ENCODE assay signal across 8 mouse cellular contexts in genomic region chr9:89704265-89705196, GRCm38 (mm10). TPM values are rescaled to one million over a fixed set of nuclear protein-coding genes. Genes with fewer than 3 reads are reported as not detected.
DNase-seq lines count a peak whose midpoint lies in the region; ATAC-seq and TF ChIP-seq lines count a peak whose summit lies in the region.

TSS of gene Tmed3 (minus strand) at chr9:89705068.

- H3K4me2 ChIP-seq in forebrain, postnatal 0 days (ENCODE audit: low read depth): peak within 1 kb of the TSS; percentile 89
- peak within 1 kb of the TSS; percentile 89 for H3K4me2 ChIP-seq in lung, embryonic 15.5 days

- peak within 1 kb of the TSS; percentile 95 for H3K27ac ChIP-seq in MEL (ENCODE audit: control insufficient read depth, low read depth, low read length)
- no peak within 1 kb of the TSS for H3K27ac ChIP-seq in cerebellum, adult 2 months (ENCODE audit: insufficient read depth, low read length)
- peak within 1 kb of the TSS; percentile 81 for H3K27ac ChIP-seq in forebrain, postnatal 0 days (ENCODE audit: low read depth, low read length)
- peak within 1 kb of the TSS; percentile 84 for H3K27ac ChIP-seq in lung, embryonic 15.5 days

- TF ChIP-seq POLR2A in MEL (IDR thresholded peaks at IDR 0.05; ENCODE audit: control insufficient read depth in 1 of 2, insufficient read depth in 1 of 2, low read depth in 1 of 2, low read length in 2 of 2, poor library complexity in 1 of 2): peak; percentile 73 to 89
- peak; percentile 57; the same call in 1 of the 2 replicates for TF ChIP-seq POLR2A in cerebellum, adult 2 months (IDR thresholded peaks at IDR 0.05; ENCODE audit: borderline replicate concordance, insufficient read depth, low read length)

- H3K9ac ChIP-seq in MEL (ENCODE audit: control insufficient read depth, low read depth, low read length, poor library complexity, severe bottlenecking): peak within 1 kb of the TSS; percentile 97
- H3K9ac ChIP-seq in forebrain, postnatal 0 days: peak within 1 kb of the TSS; percentile 71
- peak within 1 kb of the TSS; percentile 72 for H3K9ac ChIP-seq in lung, embryonic 15.5 days

- DNase-seq in MEL (ENCODE audit: low read depth, low spot score): peak; percentile 96
- peak; percentile 89 to 90 for DNase-seq in cerebellum, adult 2 months
- DNase-seq in forebrain, postnatal 0 days: peak; percentile 95
- DNase-seq in heart, postnatal 4 days: peak; percentile 92
- peak; percentile 91 to 93 for DNase-seq in layer of hippocampus, adult 8-10 months (ENCODE audit: low spot score in 2 of 2)
- DNase-seq in ovary, adult 18-20 months (ENCODE audit: low spot score): peak; percentile 89
- DNase-seq in thymus, postnatal 0 days (ENCODE audit: low spot score): peak; percentile 93

- TF ChIP-seq CTCF in MEL (IDR thresholded peaks at IDR 0.05 in 2 of 3, conservative IDR thresholded peaks at IDR 0.05 in 1 of 3; ENCODE audit: control insufficient read depth in 1 of 3, insufficient read depth in 1 of 3, low read depth in 2 of 3, low read length in 3 of 3, poor library complexity in 1 of 3, severe bottlenecking in 1 of 3): peak in 1 of 3 experiments; percentile 16; a peak in 2 of 6 replicates
- TF ChIP-seq CTCF in cerebellum, adult 2 months (IDR thresholded peaks at IDR 0.05; ENCODE audit: borderline replicate concordance, insufficient read depth, low read depth, low read length): no peak
- peak; percentile 42 for TF ChIP-seq CTCF in forebrain, postnatal 0 days (IDR thresholded peaks at IDR 0.05; ENCODE audit: low read depth)

- no peaks in the 10 kb centered on the region for H3K9me3 ChIP-seq in MEL (replicated peaks; ENCODE audit: insufficient read depth, low read length)
- no peaks in the 10 kb centered on the region for H3K9me3 ChIP-seq in forebrain, postnatal 0 days (ENCODE audit: low read length)
- no peaks in the 10 kb centered on the region for H3K9me3 ChIP-seq in lung, embryonic 15.5 days

- no peak for TF ChIP-seq EP300 in MEL (IDR thresholded peaks at IDR 0.05; ENCODE audit: low read depth in 1 of 2, low read length in 2 of 2)

- no peaks in the 10 kb centered on the region for H3K27me3 ChIP-seq in MEL (ENCODE audit: control insufficient read depth in 1 of 2, insufficient read depth in 2 of 2, low read length in 2 of 2)
- no peaks in the 10 kb centered on the region for H3K27me3 ChIP-seq in cerebellum, adult 2 months (ENCODE audit: control insufficient read depth, insufficient read depth, low read length)
- no peaks in the 10 kb centered on the region for H3K27me3 ChIP-seq in forebrain, postnatal 0 days (ENCODE audit: insufficient read depth, low read length)
- no peaks in the 10 kb centered on the region for H3K27me3 ChIP-seq in lung, embryonic 15.5 days

- ATAC-seq in forebrain, postnatal 0 days: peak; percentile 100
- peak; percentile 99 for ATAC-seq in lung, embryonic 15.5 days (ENCODE audit: borderline replicate concordance, extremely low read depth, low FRiP score, low TSS enrichment)

- WGBS in cerebellum, adult 2 months: 2% methylated on average over 52 of the region's 52 CpGs
- WGBS in forebrain, postnatal 0 days: 2% methylated on average over 52 of the region's 52 CpGs
- WGBS in lung, embryonic 15.5 days: 1% methylated on average over 52 of the region's 52 CpGs

- H3K36me3 ChIP-seq in MEL (ENCODE audit: control insufficient read depth in 1 of 2, insufficient read depth in 2 of 2, low read length in 2 of 2): peaks cover 0 to 10% of the 10 kb centered on the region in 2 experiments; a peak in 2 of 4 replicates
- H3K36me3 ChIP-seq in forebrain, postnatal 0 days (ENCODE audit: insufficient read depth): peaks cover 14% of the 10 kb centered on the region
- H3K36me3 ChIP-seq in lung, embryonic 15.5 days: peaks cover 5% of the 10 kb centered on the region; the same call in 1 of the 2 replicates

- no peak for TF ChIP-seq RAD21 in MEL (IDR thresholded peaks at IDR 0.05; ENCODE audit: low read depth, low read length)

- peaks cover 10% of the 10 kb centered on the region for H3K79me2 ChIP-seq in MEL (ENCODE audit: control insufficient read depth, insufficient read depth, low read length, poor library complexity)

- peaks cover 3 to 8% of the 10 kb centered on the region in 2 experiments; a peak in 3 of 4 replicates for H3K4me1 ChIP-seq in MEL (ENCODE audit: control insufficient read depth in 1 of 2, insufficient read depth in 2 of 2, low read length in 2 of 2)
- H3K4me1 ChIP-seq in cerebellum, adult 2 months (ENCODE audit: control insufficient read depth, insufficient read depth, low read length): no peaks in the 10 kb centered on the region
- H3K4me1 ChIP-seq in forebrain, postnatal 0 days (ENCODE audit: insufficient read depth): peaks cover 9% of the 10 kb centered on the region
- H3K4me1 ChIP-seq in lung, embryonic 15.5 days: peaks cover 6% of the 10 kb centered on the region

- H3K4me3 ChIP-seq in MEL (ENCODE audit: control insufficient read depth in 1 of 2, insufficient read depth in 1 of 2, low read depth in 2 of 2, low read length in 2 of 2): peak within 1 kb of the TSS; percentile 67 to 75
- H3K4me3 ChIP-seq in cerebellum, adult 2 months (replicated peaks; ENCODE audit: insufficient read depth, low read depth, low read length): peak within 1 kb of the TSS; percentile 72
- peak within 1 kb of the TSS; percentile 59 for H3K4me3 ChIP-seq in forebrain, postnatal 0 days (ENCODE audit: low read depth, low read length)
- H3K4me3 ChIP-seq in lung, embryonic 15.5 days: peak within 1 kb of the TSS; percentile 58

TF ChIP-seq in MEL, 35 proteins besides CTCF, POLR2A, EP300 and RAD21:
- TF ChIP-seq BHLHE40 (IDR thresholded peaks at IDR 0.05; ENCODE audit: borderline replicate concordance, low read depth, low read length): no peak
- no peak for TF ChIP-seq POLR2AphosphoS5 (IDR thresholded peaks at IDR 0.05; ENCODE audit: borderline replicate concordance, low read depth, low read length)
- no peak for TF ChIP-seq MYB (IDR thresholded peaks at IDR 0.05; ENCODE audit: low read depth, low read length)
- no peak for TF ChIP-seq TAL1 (IDR thresholded peaks at IDR 0.05; ENCODE audit: low read length)
- TF ChIP-seq HCFC1 (IDR thresholded peaks at IDR 0.05; ENCODE audit: low read depth, low read length): peak; percentile 80
- TF ChIP-seq SIN3A (IDR thresholded peaks at IDR 0.05; ENCODE audit: low read length): peak; percentile 18
- TF ChIP-seq ZMIZ1 (IDR thresholded peaks at IDR 0.05; ENCODE audit: low read depth, low read length): peak; percentile 83; the same call in 1 of the 2 replicates
- TF ChIP-seq ETS1 (IDR thresholded peaks at IDR 0.05; ENCODE audit: low read depth, low read length): peak; percentile 79
- TF ChIP-seq NELFE (IDR thresholded peaks at IDR 0.05; ENCODE audit: low read depth, low read length): peak; percentile 95
- peak; percentile 66 for TF ChIP-seq TCF12 (IDR thresholded peaks at IDR 0.05; ENCODE audit: low read depth, low read length)
- TF ChIP-seq KAT2A (conservative IDR thresholded peaks at IDR 0.05; ENCODE audit: low read depth, low read length): peak; percentile 46; the same call in 1 of the 2 replicates
- TF ChIP-seq E2F4 (IDR thresholded peaks at IDR 0.05; ENCODE audit: borderline replicate concordance, low read depth, low read length): peak; percentile 79; the same call in 1 of the 2 replicates
- no peak for TF ChIP-seq ZKSCAN1 (IDR thresholded peaks at IDR 0.05; ENCODE audit: low read depth, low read length)
- peak; percentile 88 for TF ChIP-seq MAX (IDR thresholded peaks at IDR 0.05; ENCODE audit: low read length)
- peak; percentile 86; the same call in 1 of the 2 replicates for TF ChIP-seq POLR2AphosphoS2 (IDR thresholded peaks at IDR 0.05; ENCODE audit: low read length)
- peak; percentile 95 for TF ChIP-seq ELF1 (IDR thresholded peaks at IDR 0.05; ENCODE audit: low read depth, low read length)
- peak; percentile 46; the same call in 1 of the 2 replicates for TF ChIP-seq ZNF384 (IDR thresholded peaks at IDR 0.05; ENCODE audit: low read depth, low read length)
- peak; percentile 88 for TF ChIP-seq MXI1 (IDR thresholded peaks at IDR 0.05; ENCODE audit: low read depth, low read length)
- TF ChIP-seq NRF1 (IDR thresholded peaks at IDR 0.05; ENCODE audit: insufficient read depth, low read depth, low read length, poor library complexity, severe bottlenecking): peak; percentile 98
- peak; percentile 55 for TF ChIP-seq MYC (IDR thresholded peaks at IDR 0.05; ENCODE audit: low read depth, low read length)
- peak; percentile 68 for TF ChIP-seq TBP (IDR thresholded peaks at IDR 0.05; ENCODE audit: low read depth, low read length)

RNA-seq across cellular contexts. Expression of gene Tmed3, which starts in this region (rescaled TPM):
- 84.6 and 102 TPM in 2 replicates for total RNA-seq in MEL (2012; rRNA removed)
- polyA plus RNA-seq in MEL (2012; ENCODE audit: insufficient read depth in 1 of 2, insufficient read length in 2 of 2, low read depth in 1 of 2, low replicate concordance in 2 of 2, missing spikeins in 1 of 2): 10 to 100 TPM in 1 of 2 experiments, not detected in 1; 76.7 TPM
- 42.0 and 45.0 TPM in 2 replicates for polyA plus RNA-seq in cerebellum, adult 2 months (2012; rRNA removed)
- total RNA-seq in forebrain, postnatal 0 days (2014; rRNA removed): 51.3 and 57.2 TPM in 2 replicates
- 53.4 and 55.5 TPM in 2 replicates for polyA plus RNA-seq in forebrain, postnatal 0 days (2015; fragmentation: Nextera tagmentation; extraction: Ambion mirVana)
- 10 to 100 TPM; 35.4 to 36.2 TPM for total RNA-seq in heart, postnatal 4 days (2021)
- total RNA-seq in layer of hippocampus, adult 8-10 months (2022): 10 to 100 TPM; 28.7 to 43.1 (median 34.4) TPM
- polyA plus RNA-seq in lung, embryonic 15.5 days (2015; fragmentation: Nextera tagmentation; extraction: Ambion mirVana): 104 and 108 TPM in 2 replicates
- 47.5 and 50.8 TPM in 2 replicates for polyA plus RNA-seq in thymus, postnatal 0 days (2015; fragmentation: Nextera tagmentation; extraction: Ambion mirVana)
